Mouse (Mus musculus): ENCODE measurements around the gene Gga1. TPM values are rescaled to one million over a fixed set of nuclear protein-coding genes. Genes with fewer than 3 reads are reported as not detected.

Gga1 gene
- 65.7 and 68.2 TPM in 2 replicates for polyA plus RNA-seq (2012; rRNA removed)

GRCm38 (mm10) chr15:78876991-78877809 is at the start of gene Gga1:
TSS of gene Gga1 (plus strand) at chr15:78877190.

GRCm38 (mm10) chr15:78842371-78843163 is 34.4 kb upstream of the Gga1 start, which contains the start of gene Cdc42ep1:
TSS of gene Cdc42ep1 (plus strand) at chr15:78842624.

GRCm38 (mm10) chr15:78855303-78855965 is 21.6 kb upstream of the Gga1 start, which contains the start of gene Lgals2:
TSS of gene Lgals2 (minus strand) at chr15:78855529.

GRCm38 (mm10) chr15:78899409-78899739 is 22.4 kb downstream of the Gga1 start, which contains the start of gene Gm49510:
TSS of gene Gm49510 (plus strand) at chr15:78899667.

GRCm38 (mm10) chr15:78899740-78900584 is 23.0 kb downstream of the Gga1 start, which contains the start of gene Sh3bp1:
TSS of gene Sh3bp1 (plus strand) at chr15:78899768.

GRCm38 (mm10) chr15:78913632-78914090 is 36.7 kb downstream of the Gga1 start, which contains the start of gene Pdxp:
TSS of gene Pdxp (plus strand) at chr15:78913919.

GRCm38 (mm10) chr15:78926021-78926919 is 49.3 kb downstream of the Gga1 start, which contains the start of gene Lgals1:
TSS of gene Lgals1 (plus strand) at chr15:78926725.

GRCm38 (mm10) chr15:78934784-78935320 is 57.9 kb downstream of the Gga1 start, which contains the start of gene Nol12:
TSS of gene Nol12 (plus strand) at chr15:78934933.

Other genes with a start within 250 kb of the Gga1 start
- 12.1 and 12.6 TPM in 2 replicates for gene Elfn2, start 158.4 kb upstream of the Gga1 start, polyA plus RNA-seq (2012; rRNA removed)
- 41.0 and 71.7 TPM in 2 replicates for gene Mfng, start 103.7 kb upstream of the Gga1 start, polyA plus RNA-seq (2012; rRNA removed)
- 3.8 and 5.4 TPM in 2 replicates for gene Card10, start 74.1 kb upstream of the Gga1 start, polyA plus RNA-seq (2012; rRNA removed)
- 9.1 and 13.2 TPM in 2 replicates for gene Cdc42ep1, start 34.6 kb upstream of the Gga1 start, polyA plus RNA-seq (2012; rRNA removed)
- 0.10 and 0.29 TPM in 2 replicates for gene Lgals2, start 21.7 kb upstream of the Gga1 start, polyA plus RNA-seq (2012; rRNA removed)
- 0.02 and 0.03 TPM in 2 replicates for gene Gm49510, start 22.5 kb downstream of the Gga1 start, polyA plus RNA-seq (2012; rRNA removed)
- 13.7 and 27.6 TPM in 2 replicates for gene Sh3bp1, start 22.6 kb downstream of the Gga1 start, polyA plus RNA-seq (2012; rRNA removed)
- 87.9 and 100 TPM in 2 replicates for gene Pdxp, start 36.7 kb downstream of the Gga1 start, polyA plus RNA-seq (2012; rRNA removed)
- gene Lgals1, start 49.5 kb downstream of the Gga1 start, polyA plus RNA-seq (2012; rRNA removed), result 226 and 578 TPM in 2 replicates
- 41.2 and 43.8 TPM in 2 replicates for gene Nol12, start 57.7 kb downstream of the Gga1 start, polyA plus RNA-seq (2012; rRNA removed)
- 48.5 and 58.0 TPM in 2 replicates for gene Triobp, start 70.5 kb downstream of the Gga1 start, polyA plus RNA-seq (2012; rRNA removed)
- 278 and 348 TPM in 2 replicates for gene H1f0, start 151.3 kb downstream of the Gga1 start, polyA plus RNA-seq (2012; rRNA removed)
- gene Galr3, start 164.7 kb downstream of the Gga1 start, polyA plus RNA-seq (2012; rRNA removed), result 0.07 and 0.24 TPM in 2 replicates
- 58.6 and 61.8 TPM in 2 replicates for gene Ankrd54, start 185.7 kb downstream of the Gga1 start, polyA plus RNA-seq (2012; rRNA removed)
- 173 and 188 TPM in 2 replicates for gene Eif3l, start 198.0 kb downstream of the Gga1 start, polyA plus RNA-seq (2012; rRNA removed)
- 22.3 and 27.5 TPM in 2 replicates for gene Micall1, start 231.7 kb downstream of the Gga1 start, polyA plus RNA-seq (2012; rRNA removed)